Mouse (Mus musculus) forebrain, embryonic 15.5 days (tissue): ENCODE measurements around the gene Igdcc3. TPM values are rescaled to one million over a fixed set of nuclear protein-coding genes. Genes with fewer than 3 reads are reported as not detected.

Experiments
- ATAC-seq: fragments of 200-750 bp; cut with Nextera tagmentation; replicated peaks from 2 replicates; pipeline ENCODE4 v1.8.0; 2017; ENCODE audit warnings: mild to moderate bottlenecking, moderate TSS enrichment, moderate library complexity
- H3K27ac ChIP-seq: fragments of 300-500 bp; sonication (generic); replicated peaks from 2 replicates; pipeline ENCODE4 v1.5.1; 2015; ENCODE audit warnings: mild to moderate bottlenecking, inconsistent platforms
- H3K27me3 ChIP-seq: fragments of 300-500 bp; sonication (generic); 2 replicates; pipeline ENCODE4 v1.6.1; 2015; ENCODE audit warnings: inconsistent platforms
- H3K36me3 ChIP-seq: fragments of 300-500 bp; sonication (generic); 2 replicates; pipeline ENCODE4 v1.6.1; 2015; ENCODE audit warnings: mild to moderate bottlenecking, inconsistent platforms
- H3K4me1 ChIP-seq: fragments of 300-500 bp; sonication (generic); 2 replicates; pipeline ENCODE4 v1.6.1; 2015; ENCODE audit warnings: inconsistent platforms
- H3K4me2 ChIP-seq: fragments of 300-500 bp; sonication (generic); replicated peaks from 2 replicates; pipeline ENCODE4 v1.6.1; 2015; ENCODE audit warnings: mild to moderate bottlenecking, inconsistent platforms
- H3K4me3 ChIP-seq: fragments of 300-500 bp; sonication (generic); 2 replicates; pipeline ENCODE4 v1.5.1; 2015; ENCODE audit warnings: mild to moderate bottlenecking, inconsistent platforms
- H3K9ac ChIP-seq: fragments of 300-500 bp; sonication (generic); replicated peaks from 2 replicates; pipeline ENCODE4 v1.6.1; 2015; ENCODE audit warnings: mild to moderate bottlenecking, inconsistent platforms
- H3K9me3 ChIP-seq: fragments of 300-500 bp; sonication (generic); 2 replicates; pipeline ENCODE4 v1.6.1; 2016; ENCODE audit warnings: inconsistent platforms
- WGBS: fragments of 180-500 bp; shearing (Covaris S2); methylation state at CpG from one replicate; pipeline ENCODE4 v1.1.7; 2015; ENCODE audit warnings: mixed read lengths; 5-methylcytosine and 5-hydroxymethylcytosine counted together
- polyA plus RNA-seq: library from polyadenylated mRNA; unstranded; fragments of >200 nt; fragmentation: Nextera tagmentation; extraction: Ambion mirVana; gene quantifications from 2 replicates; pipeline ENCODE4 v1.2.1, GENCODE M21; 2015

Igdcc3 gene
- 9.6 and 9.8 TPM in 2 replicates for polyA plus RNA-seq

GRCm38 (mm10) chr9:65140936-65141305 lies at the start of gene Igdcc3:
Igdcc3 (plus strand) TSS chr9:65141189.
- WGBS: 1% methylated on average over 41 of the region's 48 CpGs
- peaks cover 3% of the 10 kb centered on the region; the same call in 1 of the 2 replicates for H3K36me3 ChIP-seq
- H3K4me3 ChIP-seq: peak within 1 kb of the TSS; percentile 77
- peak within 1 kb of the TSS; percentile 94 for H3K9ac ChIP-seq
- H3K27ac ChIP-seq: peak within 1 kb of the TSS; percentile 97
- no peaks in the 10 kb centered on the region for H3K9me3 ChIP-seq
- H3K27me3 ChIP-seq: no peaks in the 10 kb centered on the region
- peak within 1 kb of the TSS; percentile 81 for H3K4me2 ChIP-seq
- H3K4me1 ChIP-seq: peaks cover 34% of the 10 kb centered on the region
- peak; percentile 82 for ATAC-seq

- peaks cover 5% of the 10 kb centered on the region; the same call in 1 of the 2 replicates for H3K4me1 ChIP-seq
- no peaks in the 10 kb centered on the region for H3K27me3 ChIP-seq
- H3K4me3 ChIP-seq: no peak overlapping the region
- peak; percentile 51; the same call in 1 of the 2 replicates for ATAC-seq
- H3K27ac ChIP-seq: no peak overlapping the region
- no peaks in the 10 kb centered on the region for H3K36me3 ChIP-seq
- no peaks in the 10 kb centered on the region for H3K9me3 ChIP-seq
- no peak overlapping the region for H3K9ac ChIP-seq
- H3K4me2 ChIP-seq: no peak overlapping the region
- 20% methylated on average over 6 of the region's 6 CpGs for WGBS
Observed at GRCm38 (mm10) chr9:65094237-65094636, 46.8 kb upstream of the Igdcc3 start.

- Histone ChIP-seq H3K27me3 (no peaks in the 10 kb centered on the region), H3K9me3 (peaks cover 7% of the 10 kb centered on the region; the same call in 1 of the 2 replicates), H3K4me3 (peak within 1 kb of the TSS; percentile 95), H3K4me1 (peaks cover 28% of the 10 kb centered on the region), H3K4me2 (peak within 1 kb of the TSS; percentile 95), H3K27ac (peak within 1 kb of the TSS; percentile 80), H3K9ac (peak within 1 kb of the TSS; percentile 85), H3K36me3 (no peaks in the 10 kb centered on the region)
- 2% methylated on average over 35 of the region's 76 CpGs for WGBS
- ATAC-seq: 0 out of 2 replicates have a peak, but pooled peaks have one; percentile 9
Observed at GRCm38 (mm10) chr9:65100991-65101685, 39.9 kb upstream of the Igdcc3 start, which contains the start of gene Igdcc4. Igdcc4 (plus strand) TSS chr9:65101486.

GRCm38 (mm10) chr9:65101686-65102376 lies 39.2 kb upstream of the Igdcc3 start:
- under 1% methylated on average over 39 of the region's 39 CpGs for WGBS
- peak; percentile 66 for ATAC-seq
- peak overlapping the region; percentile 95 for H3K4me3 ChIP-seq
- H3K27ac ChIP-seq: peak overlapping the region; percentile 80
- peak overlapping the region; percentile 85 for H3K9ac ChIP-seq
- H3K36me3 ChIP-seq: no peaks in the 10 kb centered on the region
- H3K4me1 ChIP-seq: peaks cover 28% of the 10 kb centered on the region
- peak overlapping the region; percentile 95 for H3K4me2 ChIP-seq
- H3K27me3 ChIP-seq: no peaks in the 10 kb centered on the region
- peaks cover 7% of the 10 kb centered on the region; the same call in 1 of the 2 replicates for H3K9me3 ChIP-seq

GRCm38 (mm10) chr9:65102377-65103172 lies 38.4 kb upstream of the Igdcc3 start:
- Histone ChIP-seq H3K9ac (peak overlapping the region; percentile 85), H3K27me3 (no peaks in the 10 kb centered on the region), H3K4me2 (peak overlapping the region; percentile 95), H3K27ac (peak overlapping the region; percentile 80), H3K9me3 (peaks cover 7% of the 10 kb centered on the region; the same call in 1 of the 2 replicates), H3K36me3 (no peaks in the 10 kb centered on the region), H3K4me1 (peaks cover 28% of the 10 kb centered on the region), H3K4me3 (peak overlapping the region; percentile 95)
- WGBS: under 1% methylated on average over 36 of the region's 36 CpGs
- ATAC-seq: peak; percentile 67

GRCm38 (mm10) chr9:65103173-65103752 lies 37.7 kb upstream of the Igdcc3 start:
- peak overlapping the region; percentile 85; the same call in 1 of the 2 replicates for H3K9ac ChIP-seq
- peak overlapping the region; percentile 95 for H3K4me2 ChIP-seq
- H3K4me1 ChIP-seq: peaks cover 28% of the 10 kb centered on the region
- no peak for ATAC-seq
- no peaks in the 10 kb centered on the region for H3K27me3 ChIP-seq
- peaks cover 7% of the 10 kb centered on the region; the same call in 1 of the 2 replicates for H3K9me3 ChIP-seq
- H3K27ac ChIP-seq: peak overlapping the region; percentile 80
- WGBS: 19% methylated on average over 8 of the region's 8 CpGs
- H3K36me3 ChIP-seq: no peaks in the 10 kb centered on the region
- peak overlapping the region; percentile 95 for H3K4me3 ChIP-seq

GRCm38 (mm10) chr9:65106821-65107220 lies 34.2 kb upstream of the Igdcc3 start:
- H3K27ac ChIP-seq: no peak overlapping the region
- peaks cover 46% of the 10 kb centered on the region for H3K4me1 ChIP-seq
- no peak overlapping the region for H3K4me2 ChIP-seq
- 96% methylated on average over 4 of the region's 4 CpGs for WGBS
- no peak for ATAC-seq
- H3K4me3 ChIP-seq: no peak overlapping the region
- H3K27me3 ChIP-seq: no peaks in the 10 kb centered on the region
- H3K9me3 ChIP-seq: no peaks in the 10 kb centered on the region
- H3K9ac ChIP-seq: no peak overlapping the region
- no peaks in the 10 kb centered on the region for H3K36me3 ChIP-seq

GRCm38 (mm10) chr9:65107893-65108292 lies 33.1 kb upstream of the Igdcc3 start:
- Histone ChIP-seq H3K9ac (no peak overlapping the region), H3K36me3 (no peaks in the 10 kb centered on the region), H3K4me2 (no peak overlapping the region), H3K27ac (no peak overlapping the region), H3K4me3 (no peak overlapping the region), H3K4me1 (peaks cover 37% of the 10 kb centered on the region), H3K27me3 (no peaks in the 10 kb centered on the region), H3K9me3 (no peaks in the 10 kb centered on the region)
- ATAC-seq: no peak
- WGBS: 83% methylated on average over 1 of the region's 1 CpGs

GRCm38 (mm10) chr9:65109132-65110072 lies 31.6 kb upstream of the Igdcc3 start:
- H3K36me3 ChIP-seq: 0 out of 2 replicates have a peak, but pooled peaks cover under 1% of the 10 kb centered on the region
- peak overlapping the region; percentile 21 for H3K4me3 ChIP-seq
- H3K4me1 ChIP-seq: peaks cover 25% of the 10 kb centered on the region
- WGBS: 5% methylated on average over 24 of the region's 24 CpGs
- peak overlapping the region; percentile 94 for H3K27ac ChIP-seq
- H3K4me2 ChIP-seq: peak overlapping the region; percentile 37
- H3K9me3 ChIP-seq: no peaks in the 10 kb centered on the region
- no peaks in the 10 kb centered on the region for H3K27me3 ChIP-seq
- peak; percentile 89 for ATAC-seq
- H3K9ac ChIP-seq: peak overlapping the region; percentile 21; the same call in 1 of the 2 replicates

- Histone ChIP-seq H3K4me2 (no peak overlapping the region), H3K36me3 (peaks cover 14% of the 10 kb centered on the region; the same call in 1 of the 2 replicates), H3K9me3 (no peaks in the 10 kb centered on the region), H3K27me3 (no peaks in the 10 kb centered on the region), H3K4me1 (peaks cover 25% of the 10 kb centered on the region), H3K9ac (no peak overlapping the region), H3K4me3 (no peak overlapping the region), H3K27ac (no peak overlapping the region)
- ATAC-seq: no peak
- WGBS: 90% methylated on average over 5 of the region's 5 CpGs
Observed at GRCm38 (mm10) chr9:65111698-65112097, 29.3 kb upstream of the Igdcc3 start.
